Mouse (Mus musculus): ENCODE measurements around the gene Nelfb. TPM values are rescaled to one million over a fixed set of nuclear protein-coding genes. Genes with fewer than 3 reads are reported as not detected.

Gene Nelfb
- polyA plus RNA-seq, 1 experiment, result 35.7 TPM

GRCm38 (mm10) chr2:25151280-25151956, 59.9 kb downstream of the Nelfb start:
- Histone ChIP-seq H3K27ac (ENCODE audit: insufficient read depth, low read depth, low read length) (no peak overlapping the region), H3K4me1 (ENCODE audit: control insufficient read depth, insufficient read depth, low read length) (no peaks in the 10 kb centered on the region), H3K4me3 (ENCODE audit: insufficient read depth, low read length) (no peak overlapping the region)
- no peak for TF ChIP-seq POLR2A (IDR thresholded peaks at IDR 0.05; ENCODE audit: borderline replicate concordance, low read depth, low read length)
- no peak for TF ChIP-seq CTCF (IDR thresholded peaks at IDR 0.05; ENCODE audit: low read depth, low read length)

Other genes with a start within 250 kb of the Nelfb start
- gene Dph7, start 249.1 kb downstream of the Nelfb start, polyA plus RNA-seq (2012; ENCODE audit: insufficient read depth, insufficient read length, missing spikeins), result 8.2 and 8.7 TPM in 2 replicates
- gene Mrpl41, start 236.4 kb downstream of the Nelfb start, polyA plus RNA-seq (2012; ENCODE audit: insufficient read depth, insufficient read length, missing spikeins), result 30.9 and 31.6 TPM in 2 replicates
- 184 and 202 TPM in 2 replicates for gene Pnpla7, start 235.5 kb downstream of the Nelfb start, polyA plus RNA-seq (2012; ENCODE audit: insufficient read depth, insufficient read length, missing spikeins)
- 14.4 and 18.0 TPM in 2 replicates for gene Nsmf, start 157.1 kb downstream of the Nelfb start, polyA plus RNA-seq (2012; ENCODE audit: insufficient read depth, insufficient read length, missing spikeins)
- gene Entpd8, start 131.2 kb downstream of the Nelfb start, polyA plus RNA-seq (2012; ENCODE audit: insufficient read depth, insufficient read length, missing spikeins), result not detected in 2 replicates
- gene Noxa1, start 116.3 kb downstream of the Nelfb start, polyA plus RNA-seq (2012; ENCODE audit: insufficient read depth, insufficient read length, missing spikeins), result not detected in 2 replicates
- not detected in 2 replicates for gene Nrarp, start 30.7 kb downstream of the Nelfb start, polyA plus RNA-seq (2012; ENCODE audit: insufficient read depth, insufficient read length, missing spikeins)
- 72.2 and 73.2 TPM in 2 replicates for gene Tor4a, start 14.6 kb downstream of the Nelfb start, polyA plus RNA-seq (2012; ENCODE audit: insufficient read depth, insufficient read length, missing spikeins)
- gene Stpg3, start 3.1 kb upstream of the Nelfb start, polyA plus RNA-seq (2012; ENCODE audit: insufficient read depth, insufficient read length, missing spikeins), result not detected in 2 replicates
- not detected in 2 replicates for gene Fam166a, start 7.3 kb upstream of the Nelfb start, polyA plus RNA-seq (2012; ENCODE audit: insufficient read depth, insufficient read length, missing spikeins)
- gene Tubb4b, start 13.2 kb upstream of the Nelfb start, polyA plus RNA-seq (2012; ENCODE audit: insufficient read depth, insufficient read length, missing spikeins), result 124 and 135 TPM in 2 replicates
- gene Slc34a3, start 22.9 kb upstream of the Nelfb start, polyA plus RNA-seq (2012; ENCODE audit: insufficient read depth, insufficient read length, missing spikeins), result not detected in 2 replicates
- not detected in 2 replicates for gene Rnf224, start 25.3 kb upstream of the Nelfb start, polyA plus RNA-seq (2012; ENCODE audit: insufficient read depth, insufficient read length, missing spikeins)
- gene Rnf208, start 30.8 kb upstream of the Nelfb start, polyA plus RNA-seq (2012; ENCODE audit: insufficient read depth, insufficient read length, missing spikeins), result 0.66 TPM in 1 of 2 replicates, not detected in the other
- not detected in 2 replicates for gene Cysrt1, start 31.0 kb upstream of the Nelfb start, polyA plus RNA-seq (2012; ENCODE audit: insufficient read depth, insufficient read length, missing spikeins)
- gene AL732309.1, start 35.4 kb upstream of the Nelfb start, polyA plus RNA-seq (2012; ENCODE audit: insufficient read depth, insufficient read length, missing spikeins), result 1.3 and 6.1 TPM in 2 replicates
- gene Tmem203, start 44.0 kb upstream of the Nelfb start, polyA plus RNA-seq (2012; ENCODE audit: insufficient read depth, insufficient read length, missing spikeins), result 18.1 and 20.4 TPM in 2 replicates
- 8.8 and 10.2 TPM in 2 replicates for gene Tprn, start 51.1 kb upstream of the Nelfb start, polyA plus RNA-seq (2012; ENCODE audit: insufficient read depth, insufficient read length, missing spikeins)
- gene Ssna1, start 60.9 kb upstream of the Nelfb start, polyA plus RNA-seq (2012; ENCODE audit: insufficient read depth, insufficient read length, missing spikeins), result 55.1 and 59.7 TPM in 2 replicates
- 84.0 and 89.6 TPM in 2 replicates for gene Anapc2, start 61.0 kb upstream of the Nelfb start, polyA plus RNA-seq (2012; ENCODE audit: insufficient read depth, insufficient read length, missing spikeins)
- not detected in 2 replicates for gene Tmem210, start 76.7 kb upstream of the Nelfb start, polyA plus RNA-seq (2012; ENCODE audit: insufficient read depth, insufficient read length, missing spikeins)
- not detected in 2 replicates for gene Lrrc26, start 78.4 kb upstream of the Nelfb start, polyA plus RNA-seq (2012; ENCODE audit: insufficient read depth, insufficient read length, missing spikeins)
- gene Grin1, start 107.7 kb upstream of the Nelfb start, polyA plus RNA-seq (2012; ENCODE audit: insufficient read depth, insufficient read length, missing spikeins), result 0.79 TPM in 1 of 2 replicates, not detected in the other
- 36.1 and 43.5 TPM in 2 replicates for gene Man1b1, start 120.8 kb upstream of the Nelfb start, polyA plus RNA-seq (2012; ENCODE audit: insufficient read depth, insufficient read length, missing spikeins)
- gene Dpp7, start 144.9 kb upstream of the Nelfb start, polyA plus RNA-seq (2012; ENCODE audit: insufficient read depth, insufficient read length, missing spikeins), result 93.4 and 99.0 TPM in 2 replicates
- gene Uap1l1, start 154.2 kb upstream of the Nelfb start, polyA plus RNA-seq (2012; ENCODE audit: insufficient read depth, insufficient read length, missing spikeins), result 175 and 203 TPM in 2 replicates
- gene Sapcd2, start 160.8 kb upstream of the Nelfb start, polyA plus RNA-seq (2012; ENCODE audit: insufficient read depth, insufficient read length, missing spikeins), result 7.2 and 8.0 TPM in 2 replicates
- not detected in 2 replicates for gene Entpd2, start 184.4 kb upstream of the Nelfb start, polyA plus RNA-seq (2012; ENCODE audit: insufficient read depth, insufficient read length, missing spikeins)
- 5.0 and 6.6 TPM in 2 replicates for gene Npdc1, start 187.9 kb upstream of the Nelfb start, polyA plus RNA-seq (2012; ENCODE audit: insufficient read depth, insufficient read length, missing spikeins)
- gene Fut7, start 211.8 kb upstream of the Nelfb start, polyA plus RNA-seq (2012; ENCODE audit: insufficient read depth, insufficient read length, missing spikeins), result 9.5 and 9.6 TPM in 2 replicates
- 14.9 and 16.4 TPM in 2 replicates for gene Abca2, start 217.2 kb upstream of the Nelfb start, polyA plus RNA-seq (2012; ENCODE audit: insufficient read depth, insufficient read length, missing spikeins)
- gene Clic3, start 245.3 kb upstream of the Nelfb start, polyA plus RNA-seq (2012; ENCODE audit: insufficient read depth, insufficient read length, missing spikeins), result not detected in 2 replicates
- 22.4 and 26.2 TPM in 2 replicates for gene Paxx, start 249.6 kb upstream of the Nelfb start, polyA plus RNA-seq (2012; ENCODE audit: insufficient read depth, insufficient read length, missing spikeins)

Data from bone marrow macrophage, adult 2 months (primary cell).